Mouse (Mus musculus) cerebral cortex, adult 2 months (tissue): ENCODE data around the gene C1galt1.

Experiments
- WGBS: fragments of 180-500 bp; shearing (Covaris S2); methylation state at CpG from one replicate; pipeline ENCODE4 v1.1.7; 2018; 5-methylcytosine and 5-hydroxymethylcytosine counted together

C1galt1 gene

DNA sequence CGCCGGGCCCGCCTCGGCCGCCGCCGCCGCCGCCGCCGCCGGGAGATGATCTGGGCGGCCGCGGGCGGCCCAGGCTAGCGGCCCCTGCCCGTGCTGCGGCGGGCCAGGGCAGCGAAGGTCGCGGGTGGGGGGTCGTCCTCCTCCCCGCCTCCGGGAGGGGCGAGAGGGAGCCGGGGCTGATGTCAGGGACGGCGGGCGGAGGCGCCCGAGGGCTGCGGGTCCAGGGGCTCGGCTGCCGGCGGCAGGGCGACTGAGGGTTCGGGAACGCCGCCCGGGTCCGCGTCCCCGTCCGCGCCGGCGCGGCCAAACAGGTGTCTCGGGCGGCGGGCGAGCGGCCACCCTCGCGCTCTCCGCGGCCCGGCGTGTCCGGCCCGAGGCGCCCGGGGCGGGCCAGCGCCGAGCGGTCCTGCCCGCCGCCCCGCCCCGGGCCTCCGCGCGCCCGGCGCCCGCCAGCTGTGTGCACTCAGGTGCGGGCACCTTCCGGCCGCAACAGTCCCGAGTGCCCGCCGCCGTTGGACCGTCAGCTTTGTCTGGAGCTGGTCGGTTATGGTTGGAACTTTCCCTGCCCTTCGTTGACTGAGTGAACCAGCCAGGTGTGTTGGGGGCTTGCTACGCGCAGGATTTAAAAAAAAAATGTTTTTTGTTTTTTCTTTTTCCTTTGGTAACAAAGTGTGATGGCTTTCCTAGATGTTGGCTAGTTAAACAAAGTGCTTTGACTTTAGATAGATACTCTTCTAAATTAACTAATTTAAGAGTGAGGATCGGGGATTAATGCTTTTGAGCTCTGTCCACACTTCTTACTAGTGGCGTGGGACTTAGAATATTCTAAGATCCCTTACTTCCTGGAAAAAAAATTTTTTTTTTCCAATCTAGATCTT, at the start of gene C1galt1:
Gene C1galt1, plus strand, starts transcription at position 41 of the 878 bp plus-strand sequence.
- under 1% methylated on average over 67 of the region's 93 CpGs for WGBS

- WGBS: 57% methylated on average over 6 of the region's 6 CpGs
These were observed 44.7 kb upstream of the C1galt1 start for GRCm38 (mm10) chr6:7799969-7800368.

- WGBS: 87% methylated on average over 9 of the region's 9 CpGs
These were observed 40.7 kb upstream of the C1galt1 start for GRCm38 (mm10) chr6:7803765-7804542.

DNA sequence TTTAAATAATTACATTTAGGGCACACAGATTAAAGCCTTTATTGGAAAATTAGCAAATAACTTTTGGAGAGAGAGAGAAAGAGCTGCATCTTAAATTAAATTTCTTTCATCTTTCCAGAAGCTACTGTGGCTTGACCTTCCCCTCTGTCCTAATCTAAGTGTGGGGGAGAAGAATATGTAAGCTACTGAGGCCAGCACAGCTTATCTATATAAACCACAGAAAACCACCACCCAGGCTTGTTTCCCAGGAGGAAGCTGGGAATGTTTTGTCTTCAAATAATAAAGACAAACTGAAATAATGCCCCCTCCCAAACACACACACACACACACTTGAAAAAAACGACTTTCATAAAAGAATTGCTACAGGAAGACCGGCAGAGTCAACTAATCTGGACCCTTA, 30.5 kb upstream of the C1galt1 start:
- 56% methylated on average over 2 of the region's 2 CpGs for WGBS

- 79% methylated on average over 5 of the region's 5 CpGs for WGBS
These were observed 28.4 kb upstream of the C1galt1 start for GRCm38 (mm10) chr6:7816233-7816632.

GRCm38 (mm10) chr6:7822688-7823087, 22.0 kb upstream of the C1galt1 start:
- WGBS: 68% methylated on average over 6 of the region's 6 CpGs

DNA sequence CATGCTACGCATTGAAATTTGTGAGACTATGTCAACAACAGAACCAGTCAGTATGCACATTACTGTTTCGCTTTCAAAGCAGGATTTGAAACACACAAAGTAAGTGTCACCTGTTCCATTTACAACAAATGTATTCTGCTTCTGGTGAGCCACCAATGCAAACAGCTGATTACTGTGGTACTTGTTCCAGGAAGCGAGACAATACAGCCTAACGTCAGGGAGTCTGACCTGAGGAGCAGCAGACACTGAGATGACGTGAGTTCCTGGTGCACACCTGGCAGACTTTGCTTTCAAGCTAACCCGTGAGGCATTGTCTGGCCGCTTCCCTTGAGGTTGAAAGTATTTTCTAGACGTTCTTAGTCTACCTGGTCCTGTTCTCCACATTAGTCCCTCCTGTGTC, 13.8 kb upstream of the C1galt1 start:
- WGBS: 82% methylated on average over 8 of the region's 8 CpGs

- 56% methylated on average over 6 of the region's 6 CpGs for WGBS
These were observed 12.0 kb upstream of the C1galt1 start for GRCm38 (mm10) chr6:7832564-7833175.

- WGBS: 38% methylated on average over 10 of the region's 10 CpGs
These were observed 773 bp upstream of the C1galt1 start for GRCm38 (mm10) chr6:7843726-7844411.

DNA sequence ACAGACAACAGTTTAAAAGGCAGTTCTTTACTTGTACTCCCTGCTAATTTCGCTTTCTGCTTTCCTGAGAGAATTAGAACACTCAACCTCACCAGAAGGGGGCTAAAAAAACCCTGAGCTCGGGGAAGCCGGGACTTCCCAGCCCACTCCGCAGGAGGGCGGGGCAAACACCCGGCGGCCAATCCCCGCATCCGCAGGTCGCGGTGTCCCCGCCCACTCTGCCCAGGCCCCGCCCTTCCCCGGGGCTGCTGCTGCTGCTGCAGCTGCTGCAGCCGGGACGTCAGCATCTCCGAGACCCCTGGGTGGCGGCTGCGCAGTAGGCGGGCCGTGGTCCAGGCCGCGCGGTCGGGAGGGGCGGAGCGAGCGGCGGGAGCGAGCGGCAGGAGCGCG, 235 bp upstream of the C1galt1 start:
- WGBS: under 1% methylated on average over 30 of the region's 33 CpGs

DNA sequence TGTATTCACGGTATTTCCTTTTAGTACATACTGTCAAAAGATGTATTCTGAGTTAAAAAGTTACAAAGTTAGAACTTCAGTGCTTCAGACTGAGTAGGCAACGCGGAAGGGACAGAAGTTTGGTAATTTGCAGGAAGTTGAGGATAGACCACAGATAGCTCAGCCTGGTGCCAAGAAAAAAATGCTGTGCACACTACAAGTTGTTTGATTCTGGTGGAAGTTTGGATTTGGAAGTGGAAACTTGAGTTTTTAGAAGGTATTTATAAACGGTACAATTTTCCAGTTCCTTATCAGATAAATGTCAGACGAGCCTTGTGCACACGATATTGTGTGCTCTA, 1.0 kb downstream of the C1galt1 start:
- 14% methylated on average over 6 of the region's 6 CpGs for WGBS

GRCm38 (mm10) chr6:7846726-7847439, 2.2 kb downstream of the C1galt1 start:
- WGBS: 60% methylated on average over 8 of the region's 8 CpGs

DNA sequence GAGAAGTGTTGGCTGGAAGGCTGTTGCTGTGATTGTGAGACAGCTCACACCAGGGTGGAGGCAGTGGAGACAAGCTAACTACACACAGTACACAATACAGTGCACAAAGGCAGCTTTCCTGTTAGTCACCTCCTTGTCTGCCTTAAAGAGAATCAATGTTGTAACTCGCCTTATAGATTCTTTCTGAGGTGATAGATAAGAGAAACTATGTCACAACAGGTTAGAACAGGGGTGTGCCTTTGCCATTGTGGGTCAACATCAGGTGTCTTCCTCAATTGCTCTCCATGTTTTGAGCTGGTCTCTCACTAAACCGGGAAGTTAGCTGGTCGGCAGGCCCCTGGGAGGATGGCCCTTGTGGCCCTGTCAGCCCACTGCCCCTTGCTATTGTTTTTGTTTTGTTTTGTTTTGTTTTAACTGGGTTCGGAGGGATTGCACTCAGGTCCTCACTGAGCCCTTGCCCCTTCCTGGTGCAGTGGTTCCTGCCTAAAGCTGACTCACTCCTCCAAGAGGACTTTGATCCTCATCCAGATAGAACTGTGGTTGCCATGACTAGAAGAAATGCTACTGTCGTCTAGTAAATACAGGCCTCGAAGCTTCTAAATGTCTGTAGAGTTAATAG, 3.4 kb downstream of the C1galt1 start:
- 52% methylated on average over 6 of the region's 6 CpGs for WGBS

- 81% methylated on average over 9 of the region's 9 CpGs for WGBS
These were observed 4.1 kb downstream of the C1galt1 start for GRCm38 (mm10) chr6:7848714-7849113.

DNA sequence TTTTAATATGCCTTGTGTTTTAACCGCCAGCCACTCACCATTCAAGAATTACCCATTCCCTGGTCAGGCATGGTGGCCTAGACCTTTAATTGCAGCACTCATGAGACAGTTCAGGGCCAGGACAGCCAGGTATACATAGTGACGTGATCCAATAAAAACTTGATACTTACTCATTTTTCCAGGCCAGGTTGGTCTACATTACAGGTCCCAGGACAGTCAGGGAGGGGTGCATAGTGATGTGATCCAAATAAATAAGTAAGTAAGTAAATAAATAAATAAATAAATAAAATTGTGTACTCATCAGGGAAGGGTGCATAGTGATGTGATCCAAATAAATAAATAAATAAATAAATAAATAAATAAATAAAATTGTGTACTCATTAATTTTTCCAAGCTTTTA, 6.4 kb downstream of the C1galt1 start:
- WGBS: 91% methylated on average over 2 of the region's 2 CpGs

DNA sequence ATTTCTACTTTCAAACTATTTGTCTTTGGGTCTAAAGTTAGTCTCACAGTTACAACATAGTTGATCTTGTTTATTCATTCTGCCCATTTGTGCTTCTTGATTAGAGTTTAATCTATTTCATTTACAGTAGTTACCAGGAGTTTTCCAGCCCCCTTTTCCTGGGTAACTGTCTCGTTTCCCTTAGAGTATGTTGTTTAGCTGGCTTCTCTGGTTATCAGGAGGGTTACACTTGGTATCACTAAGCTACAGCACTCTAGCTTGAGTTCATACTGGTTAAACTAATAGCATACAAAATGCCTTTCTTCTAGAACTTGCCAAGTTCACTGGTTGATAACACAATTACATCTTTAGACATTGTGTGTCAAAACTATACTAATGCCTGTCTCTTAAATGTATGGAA, 8.3 kb downstream of the C1galt1 start:
- 64% methylated on average over 1 of the region's 1 CpGs for WGBS

GRCm38 (mm10) chr6:7853461-7853860, 8.8 kb downstream of the C1galt1 start:
- 48% methylated on average over 3 of the region's 3 CpGs for WGBS

GRCm38 (mm10) chr6:7856682-7857290, 12.1 kb downstream of the C1galt1 start:
- 79% methylated on average over 5 of the region's 5 CpGs for WGBS

DNA sequence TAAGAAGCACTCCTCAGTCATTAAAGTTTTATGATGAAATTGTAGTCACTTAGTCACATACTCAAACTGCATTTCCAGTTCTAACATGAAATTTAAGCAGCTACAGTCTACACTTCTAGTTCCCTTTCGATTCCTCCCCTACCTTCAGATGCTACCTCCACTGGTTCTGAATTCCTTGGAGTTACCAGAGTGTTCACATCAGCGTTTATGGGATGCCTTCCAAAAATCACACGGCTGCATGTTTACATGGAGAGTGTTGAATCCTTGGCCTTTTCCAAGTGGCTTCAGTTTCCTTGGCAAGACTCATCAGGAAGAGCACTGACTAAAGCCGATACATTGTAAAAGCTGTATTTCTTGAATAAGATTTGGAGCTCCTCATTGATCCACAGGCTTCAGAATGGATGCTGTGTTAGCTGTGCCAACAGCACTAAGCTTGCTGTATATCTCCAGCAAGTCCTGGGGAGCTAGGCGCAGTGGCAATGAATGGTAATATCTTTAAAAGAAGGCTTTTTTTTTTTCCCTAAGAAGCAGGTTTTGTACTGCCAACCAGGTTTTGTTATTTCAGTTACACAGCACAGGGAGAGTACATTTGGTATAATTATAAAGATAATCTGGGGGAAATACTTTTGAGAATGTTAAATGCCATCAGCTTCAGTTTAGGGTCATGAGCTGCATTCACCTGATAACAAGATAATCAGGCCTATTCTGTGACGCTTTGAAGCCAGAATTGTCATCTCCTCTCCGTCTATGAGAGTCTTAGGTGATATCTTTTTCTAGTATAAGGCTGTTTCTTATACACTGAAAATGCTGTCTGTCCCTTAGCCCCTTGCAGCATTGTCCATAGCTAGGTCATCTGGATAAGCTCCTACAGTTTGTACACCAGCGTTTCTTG, 13.0 kb downstream of the C1galt1 start:
- WGBS: 67% methylated on average over 8 of the region's 8 CpGs
